Mouse (Mus musculus) mouse trophoblast stem cell (cell line): ENCODE results near the gene Ppp1r9a.
"Not testable (repeated sequence)": the region's sequence is repeated elsewhere in the genome, so short reads cannot be mapped to it uniquely, and the experiment has no call there.

Source experiments
- in situ Hi-C, 2 experiments: fragments of 300-500 bp; cut with MseI, MboI; formaldehyde crosslinking; loops; 2 replicates in 1 of 2; 3 replicates in 1 of 2; pipeline ENCODE4 v1.15.1; 2025

Gene Ppp1r9a

DNA sequence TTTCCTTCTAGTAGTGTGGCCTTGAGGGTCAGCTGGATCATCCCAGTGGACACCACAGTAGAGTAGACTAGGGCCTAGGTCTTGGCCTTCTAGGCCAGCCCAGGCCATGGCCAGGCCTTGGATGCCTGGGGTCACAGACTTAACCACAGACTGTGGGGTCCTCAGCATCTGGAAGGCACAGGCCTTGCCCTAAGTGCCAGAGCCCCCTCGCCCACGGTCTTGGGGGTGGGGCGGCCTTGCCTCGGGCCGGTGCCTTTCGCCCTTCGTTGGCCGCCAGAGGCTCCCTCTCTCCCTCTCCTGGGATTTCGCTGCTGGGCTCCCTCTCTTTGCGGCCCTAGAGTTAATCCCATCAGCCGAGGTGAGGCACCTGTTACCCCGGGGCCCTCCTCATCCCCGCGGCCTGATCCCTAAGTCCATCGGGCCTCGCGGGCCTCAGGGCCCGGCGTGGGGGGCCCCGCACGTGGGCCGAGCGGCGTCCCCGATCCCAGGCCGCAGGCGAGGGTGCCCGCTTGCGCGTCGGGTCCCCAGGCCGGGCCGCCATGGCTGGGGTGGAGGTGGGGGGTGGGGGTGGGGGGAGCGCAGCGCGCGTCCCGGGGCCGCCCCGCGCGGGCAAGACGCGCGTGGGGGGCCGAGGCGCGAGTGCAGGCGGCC, at the start of gene Ppp1r9a:
Gene Ppp1r9a (plus strand): TSS at position 244 of the 651 bp plus-strand sequence.
- in situ Hi-C loops, result no loop called here

DNA sequence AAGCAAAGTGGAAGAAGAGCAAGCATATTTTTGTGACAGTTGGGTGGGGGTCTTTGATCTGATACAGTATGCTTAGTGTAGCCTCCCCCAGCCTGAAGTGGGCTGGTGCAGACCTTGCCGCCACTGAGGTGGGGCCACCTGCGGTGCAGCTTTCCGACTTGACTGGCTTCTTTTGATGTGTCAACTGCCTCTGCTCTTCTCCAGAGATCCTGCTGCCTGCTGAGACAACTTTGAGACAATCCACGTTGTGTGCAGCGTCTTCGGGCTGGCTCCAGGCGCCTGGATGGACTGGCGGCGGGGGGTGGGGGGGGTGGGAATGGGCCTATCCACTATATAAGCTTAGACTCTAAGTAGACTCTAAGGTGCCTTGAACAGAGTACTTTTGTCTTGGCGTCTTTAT, 47.5 kb upstream of the Ppp1r9a start:
- in situ Hi-C loops, result no loop called here

DNA sequence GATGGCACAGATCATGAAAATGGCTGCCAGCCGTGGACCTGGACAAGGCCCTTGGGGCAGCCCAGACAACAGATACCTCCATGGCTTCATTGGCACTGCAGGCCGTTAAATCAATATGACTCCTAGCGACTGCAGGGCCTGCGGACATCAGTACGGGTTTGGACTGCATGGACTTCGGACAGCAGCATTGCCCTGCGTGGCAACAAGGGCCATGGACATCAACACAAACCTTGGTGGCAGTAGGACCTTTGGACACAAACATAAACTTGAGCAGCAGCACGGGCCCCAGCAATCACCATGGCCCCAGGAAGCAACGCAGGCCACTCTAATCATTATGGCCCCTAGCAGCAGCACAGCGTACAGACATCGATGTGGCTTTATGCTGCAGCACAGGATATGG, 45.8 kb upstream of the Ppp1r9a start:
- in situ Hi-C loops, result no loop called here

GRCm38 (mm10) chr6:4884316-4884715, 18.4 kb upstream of the Ppp1r9a start:
- in situ Hi-C loops, result loop anchor here in 1 of 2 experiments (25.0 kb wide), 1 partner anchor 222 kb away; no protein-coding TSS in a partner anchor

- in situ Hi-C loops, result loop anchor here in 1 of 2 experiments (25.0 kb wide), 1 partner anchor 227 kb away; no protein-coding TSS in a partner anchor
These were observed 13.2 kb upstream of the Ppp1r9a start for GRCm38 (mm10) chr6:4889544-4889943.

GRCm38 (mm10) chr6:4892417-4892816, 10.3 kb upstream of the Ppp1r9a start:
- in situ Hi-C loops, result loop anchor here in 1 of 2 experiments (25.0 kb wide), 1 partner anchor 230 kb away; no protein-coding TSS in a partner anchor

DNA sequence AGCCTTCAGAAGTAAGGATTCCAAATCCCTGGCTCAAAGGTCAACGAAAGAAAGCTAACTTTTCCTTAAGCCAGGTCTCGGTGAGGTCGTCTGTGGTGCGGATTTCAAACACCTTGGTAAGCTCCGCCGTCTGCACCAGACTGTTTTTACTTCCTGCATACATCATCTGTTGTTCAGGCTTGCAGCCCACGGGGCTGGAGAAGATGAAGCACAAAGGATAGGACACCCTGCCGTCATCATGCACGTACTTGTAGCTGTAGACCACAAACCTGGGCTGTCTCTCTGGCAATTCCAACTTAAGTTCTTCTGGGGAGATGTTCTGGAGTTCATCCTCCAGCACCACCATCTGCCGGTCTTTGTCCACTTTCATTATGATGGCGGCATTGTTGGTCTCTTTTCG, 9.4 kb upstream of the Ppp1r9a start:
- in situ Hi-C loops, result loop anchor here in 1 of 2 experiments (25.0 kb wide), 1 partner anchor 231 kb away; no protein-coding TSS in a partner anchor

DNA sequence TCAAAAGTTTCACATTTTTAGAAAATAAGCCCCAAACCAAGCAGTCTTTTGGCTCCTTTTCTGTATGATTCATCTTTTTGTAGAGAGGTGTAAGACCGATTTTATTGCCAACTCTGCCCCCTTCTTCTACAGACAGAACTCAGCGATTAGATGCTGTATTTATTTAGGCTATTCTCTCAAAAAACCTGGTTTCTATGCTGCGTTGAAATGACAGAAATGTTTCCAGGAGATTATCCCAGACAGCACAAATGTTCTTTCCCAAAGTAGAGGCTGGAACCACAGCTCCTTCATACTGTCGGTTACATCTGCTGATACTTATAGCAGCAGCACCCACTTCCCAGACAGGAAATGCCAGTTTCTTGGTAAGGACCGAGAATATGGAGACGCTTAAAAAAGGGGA, 2.8 kb upstream of the Ppp1r9a start:
- in situ Hi-C loops, result loop anchor here in 1 of 2 experiments (25.0 kb wide), 1 partner anchor 238 kb away; no protein-coding TSS in a partner anchor

DNA sequence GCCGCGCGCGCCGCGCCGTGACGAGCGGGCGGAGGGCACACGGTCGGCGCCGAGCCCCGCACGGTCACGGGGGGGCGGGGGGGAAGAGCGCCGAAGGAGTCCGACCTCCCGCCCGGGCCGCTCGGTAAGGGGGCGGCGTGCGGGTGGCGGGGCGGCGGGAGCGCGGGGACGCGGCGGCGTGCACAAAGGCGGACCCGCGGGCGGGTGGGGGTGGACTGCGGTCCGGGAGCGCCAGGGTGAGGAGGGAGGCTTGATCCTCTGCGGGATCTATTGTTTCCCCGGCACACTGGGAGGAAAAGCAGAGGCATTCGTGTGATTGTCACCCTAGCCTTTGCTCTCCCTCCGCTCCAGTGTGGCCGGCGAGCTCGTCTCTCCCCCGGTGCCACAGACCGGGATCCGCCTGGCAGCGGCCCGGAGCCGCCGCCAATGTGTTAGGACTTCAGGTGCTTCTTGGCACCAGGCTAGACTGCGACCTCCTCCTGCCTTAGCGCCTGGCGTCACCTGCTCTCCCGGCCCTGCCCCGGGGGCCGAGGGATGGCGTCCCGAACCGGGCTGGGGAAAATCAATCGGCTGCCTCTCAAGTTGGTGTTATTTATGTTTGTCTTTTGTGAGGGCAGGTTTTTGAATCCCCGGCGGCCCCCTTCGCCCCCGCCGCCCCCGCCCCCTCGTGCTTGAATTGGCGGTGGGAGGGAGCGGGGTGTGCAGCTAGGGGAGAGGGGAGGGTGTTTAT, 773 bp downstream of the Ppp1r9a start:
- in situ Hi-C loops, result no loop called here

GRCm38 (mm10) chr6:4904055-4904450, 1.3 kb downstream of the Ppp1r9a start:
- in situ Hi-C loops, result no loop called here

DNA sequence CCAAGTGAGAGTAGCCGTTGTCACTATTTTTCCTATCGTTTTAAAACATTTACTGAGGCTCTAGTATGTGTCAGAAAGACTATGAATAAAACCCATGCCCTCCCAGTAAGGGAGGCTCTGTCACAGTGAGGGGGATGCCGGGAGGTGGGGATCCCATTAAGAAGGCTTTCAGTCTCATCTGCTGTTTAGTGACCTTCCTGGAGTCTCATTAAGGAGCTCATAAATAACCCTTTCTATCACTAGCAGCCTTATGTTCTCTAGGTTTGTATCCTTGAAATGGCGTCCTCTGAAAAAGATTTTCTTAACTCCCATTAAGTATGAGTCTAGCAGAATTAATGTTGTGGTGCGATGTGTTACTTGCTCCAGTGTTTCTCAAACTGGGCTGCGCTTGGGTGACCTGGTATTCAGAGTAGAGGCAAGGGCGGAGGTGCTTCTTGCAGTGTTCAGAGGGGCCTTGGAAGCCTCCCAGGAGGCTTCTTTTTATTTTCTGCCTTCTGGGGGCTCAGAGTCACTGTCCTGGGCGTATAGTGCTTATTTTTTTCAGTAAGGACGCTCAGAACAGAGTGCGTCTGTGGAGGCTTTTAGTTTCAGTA, 7.4 kb downstream of the Ppp1r9a start:
- in situ Hi-C loops, result no loop called here

GRCm38 (mm10) chr6:4918470-4918869, 15.8 kb downstream of the Ppp1r9a start:
- in situ Hi-C loops, result no loop called here

- in situ Hi-C loops, result not testable (repeated sequence)
These were observed 21.1 kb downstream of the Ppp1r9a start for GRCm38 (mm10) chr6:4923791-4924190.

- in situ Hi-C loops, result no loop called here
These were observed 23.4 kb downstream of the Ppp1r9a start for GRCm38 (mm10) chr6:4925966-4926687.

GRCm38 (mm10) chr6:4930321-4930720, 27.6 kb downstream of the Ppp1r9a start:
- in situ Hi-C loops, result no loop called here

DNA sequence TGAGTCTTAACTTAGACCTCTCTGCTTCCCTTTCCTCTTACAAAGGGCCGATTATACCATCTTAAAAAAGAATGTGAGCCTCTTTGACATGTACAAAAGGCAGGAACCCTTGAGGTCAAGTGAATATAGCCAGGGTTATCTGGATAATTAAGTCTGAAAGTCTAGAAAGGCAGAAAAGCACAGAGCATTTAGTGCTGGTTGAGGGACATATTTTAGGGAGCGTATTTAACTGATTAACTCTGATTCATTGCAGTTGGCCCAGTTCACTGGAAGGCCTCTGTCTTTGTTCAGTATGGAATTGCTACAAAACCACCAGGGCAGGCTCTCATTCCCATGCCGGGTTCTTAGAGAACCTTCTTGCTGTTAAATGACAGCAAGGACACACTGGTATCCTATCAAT, 36.2 kb downstream of the Ppp1r9a start:
- in situ Hi-C loops, result no loop called here

DNA sequence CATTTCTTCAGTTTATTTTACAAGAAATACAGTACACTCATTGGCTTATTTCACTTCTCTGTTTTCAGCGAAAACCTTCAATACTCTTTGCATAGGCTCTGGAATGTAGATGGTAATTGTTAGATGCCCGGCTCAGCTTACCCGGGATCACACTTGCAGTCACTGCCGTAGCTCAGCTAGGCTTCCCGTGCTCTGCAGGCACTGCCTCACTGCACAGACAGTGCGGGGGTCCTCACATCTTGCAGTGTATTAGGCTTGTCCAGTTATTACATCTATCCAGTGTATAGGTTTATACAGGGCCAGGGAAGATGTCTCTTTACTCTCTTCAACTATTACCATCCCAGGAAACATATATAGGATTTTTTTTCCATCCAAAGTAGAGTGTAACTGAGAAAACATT, 37.4 kb downstream of the Ppp1r9a start:
- in situ Hi-C loops, result no loop called here

GRCm38 (mm10) chr6:4940639-4941038, 37.9 kb downstream of the Ppp1r9a start:
- in situ Hi-C loops, result no loop called here

DNA sequence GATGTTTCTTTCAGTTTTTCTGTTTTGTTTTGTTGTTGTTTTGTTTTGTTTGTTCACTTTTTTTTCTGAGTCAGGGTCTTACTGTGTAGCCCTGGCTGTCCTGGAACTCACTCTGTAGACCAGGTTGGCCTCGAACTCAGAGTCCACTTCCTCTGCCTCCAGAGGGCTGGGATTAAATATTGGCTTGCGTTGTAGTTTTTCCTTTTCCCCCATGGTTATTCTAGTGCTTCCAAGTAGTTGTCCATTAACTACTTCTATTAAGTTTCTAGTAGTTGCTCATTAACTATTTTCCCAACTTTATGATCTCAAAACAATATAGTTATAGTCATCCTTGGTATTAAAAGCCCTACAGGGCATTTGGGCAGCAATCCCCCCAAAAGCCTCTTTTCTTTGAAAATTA, 41.1 kb downstream of the Ppp1r9a start:
- in situ Hi-C loops, result no loop called here

DNA sequence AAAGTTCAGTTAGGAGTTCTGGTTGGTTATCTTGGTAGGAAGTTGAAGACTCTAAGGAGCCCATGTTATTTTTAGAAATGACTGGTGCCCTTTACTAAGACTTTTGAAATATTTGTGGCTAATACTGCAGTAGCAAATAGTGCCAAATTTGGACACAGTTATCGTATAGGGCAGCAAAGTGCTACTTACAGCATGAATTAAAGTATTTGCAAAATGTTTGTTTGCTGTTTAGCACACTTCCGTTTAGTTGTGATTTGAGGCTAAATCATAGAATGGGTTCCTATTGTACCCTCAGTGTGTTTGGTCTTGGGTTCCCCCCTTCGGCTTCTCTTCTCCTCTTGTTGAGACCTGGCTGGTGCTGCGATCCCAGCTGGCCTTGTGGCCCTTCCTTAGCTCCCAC, 45.3 kb downstream of the Ppp1r9a start:
- in situ Hi-C loops, result no loop called here

DNA sequence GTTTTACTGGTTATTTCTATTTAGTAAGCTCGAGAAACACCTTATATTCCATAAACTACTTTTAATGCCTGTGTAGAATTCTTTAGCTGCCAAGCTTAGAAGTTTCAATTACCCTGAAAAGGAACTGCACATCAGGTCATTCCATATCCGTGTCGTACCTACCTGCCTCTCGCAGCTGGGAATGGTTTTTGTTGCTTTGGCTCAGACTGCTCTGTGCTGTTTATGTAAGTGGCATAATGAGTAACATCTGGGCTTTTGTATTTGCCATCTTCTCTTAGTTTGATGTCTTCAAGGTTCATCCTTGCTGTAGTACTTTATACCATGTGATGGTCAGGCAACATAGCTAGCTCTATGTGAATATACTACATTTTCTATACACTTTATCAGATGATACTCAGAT, 47.0 kb downstream of the Ppp1r9a start:
- in situ Hi-C loops, result no loop called here
